Mouse (Mus musculus) lung, adult 2 months (tissue): ENCODE measurements around the gene Hspbp1. TPM values are rescaled to one million over a fixed set of nuclear protein-coding genes. Genes with fewer than 3 reads are reported as not detected.

Experiments used
- DNase-seq: peaks from one replicate; pipeline ENCODE4 v3.0.0; 2022
- H3K4me1 ChIP-seq: fragments of 200-500 bp; 2 replicates; pipeline ENCODE4 v1.6.1; 2011; ENCODE audit warnings: low read length; ENCODE audit not compliant: control insufficient read depth, insufficient read depth
- H3K4me3 ChIP-seq: fragments of 200-500 bp; replicated peaks from 2 replicates; pipeline ENCODE3; 2011; ENCODE audit warnings: low read depth, mild to moderate bottlenecking, control low read depth, low read length; ENCODE audit errors: extremely low read depth
- CTCF ChIP-seq: fragments of 200-500 bp; IDR thresholded peaks from 2 replicates; pipeline ENCODE4 v1.5.1; 2011; ENCODE audit warnings: mild to moderate bottlenecking, low read length, control low read depth; ENCODE audit not compliant: insufficient read depth
- POLR2A ChIP-seq: fragments of 200-500 bp; IDR thresholded peaks from 2 replicates; pipeline ENCODE4 v1.6.1; 2011; ENCODE audit warnings: low read depth, mild to moderate bottlenecking, control low read depth, low read length, borderline replicate concordance; ENCODE audit errors: extremely low read depth
- WGBS: fragments of 180-500 bp; shearing (Covaris S2); methylation state at CpG from one replicate; pipeline ENCODE4 v1.1.7; 2018; 5-methylcytosine and 5-hydroxymethylcytosine counted together
- polyA plus RNA-seq: library from polyadenylated mRNA; depleted of rRNA; stranded (reverse); fragments of >200 nt; gene quantifications from 2 replicates; pipeline ENCODE4 v1.2.3, GENCODE M21; 2012

Gene Hspbp1
- polyA plus RNA-seq, 1 experiment, result 39.6 TPM

GRCm38 (mm10) chr7:4670655-4671255 is 14.1 kb downstream of the Hspbp1 start:
- TF ChIP-seq CTCF (no peak), POLR2A (no peak)
- DNase-seq, result no peak
- no peaks in the 10 kb centered on the region; the same call in 1 of the 2 replicates for H3K4me1 ChIP-seq
- 91% methylated on average over 8 of the region's 8 CpGs for WGBS
- H3K4me3 ChIP-seq, result no peak overlapping the region

DNA sequence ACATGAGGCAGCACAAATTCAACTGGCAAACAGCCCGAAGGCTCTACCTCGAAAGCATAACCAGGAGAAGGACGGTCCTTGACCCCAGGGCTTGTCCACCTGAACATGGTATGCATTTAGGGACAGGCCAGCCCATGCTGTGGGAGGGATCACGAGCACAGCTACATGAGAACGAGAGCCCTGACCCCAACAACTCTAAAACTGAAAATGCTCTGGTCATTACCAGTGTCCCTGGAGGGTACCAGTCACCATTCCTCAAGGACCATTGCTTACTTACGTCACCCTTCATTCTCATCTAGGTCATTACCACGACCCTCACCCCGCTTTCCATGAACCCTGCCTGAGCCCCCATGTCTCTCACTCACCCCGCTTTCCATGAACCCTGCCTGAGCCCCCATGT is 15.7 kb downstream of the Hspbp1 start:
- Histone ChIP-seq H3K4me1 (no peaks in the 10 kb centered on the region; the same call in 1 of the 2 replicates), H3K4me3 (no peak overlapping the region)
- WGBS, result 91% methylated on average over 9 of the region's 9 CpGs
- DNase-seq, result no peak
- TF ChIP-seq CTCF (no peak), POLR2A (no peak)

DNA sequence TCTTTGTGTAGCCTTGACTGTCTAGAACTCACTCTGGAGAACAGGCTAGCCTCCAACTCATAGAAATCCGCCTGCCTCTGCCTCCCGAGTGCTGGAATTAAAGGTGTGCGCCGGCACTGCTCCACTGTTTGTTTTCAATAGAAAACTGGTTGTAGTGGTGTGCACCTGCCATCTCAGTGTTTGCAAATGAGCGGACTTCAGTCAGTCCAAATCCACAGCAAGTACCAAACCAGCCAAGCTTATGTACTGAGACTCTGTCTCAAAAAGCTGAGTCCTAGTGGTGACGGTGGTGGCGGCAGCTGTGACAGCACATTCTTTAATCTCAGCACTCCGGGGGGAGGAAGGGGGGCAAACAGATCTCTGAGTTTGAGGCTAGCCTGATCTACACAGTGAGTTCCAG is 16.4 kb downstream of the Hspbp1 start:
- Histone ChIP-seq H3K4me1 (no peaks in the 10 kb centered on the region; the same call in 1 of the 2 replicates), H3K4me3 (no peak overlapping the region)
- no peak for TF ChIP-seq CTCF
- no peak for TF ChIP-seq POLR2A
- 93% methylated on average over 8 of the region's 8 CpGs for WGBS
- no peak for DNase-seq

- H3K4me3 ChIP-seq, result no peak overlapping the region
- TF ChIP-seq CTCF (no peak), POLR2A (no peak)
- WGBS, result 97% methylated on average over 5 of the region's 5 CpGs
- DNase-seq, result no peak
- no peaks in the 10 kb centered on the region; the same call in 1 of the 2 replicates for H3K4me1 ChIP-seq
These were observed 18.0 kb downstream of the Hspbp1 start for GRCm38 (mm10) chr7:4666871-4667270.

DNA sequence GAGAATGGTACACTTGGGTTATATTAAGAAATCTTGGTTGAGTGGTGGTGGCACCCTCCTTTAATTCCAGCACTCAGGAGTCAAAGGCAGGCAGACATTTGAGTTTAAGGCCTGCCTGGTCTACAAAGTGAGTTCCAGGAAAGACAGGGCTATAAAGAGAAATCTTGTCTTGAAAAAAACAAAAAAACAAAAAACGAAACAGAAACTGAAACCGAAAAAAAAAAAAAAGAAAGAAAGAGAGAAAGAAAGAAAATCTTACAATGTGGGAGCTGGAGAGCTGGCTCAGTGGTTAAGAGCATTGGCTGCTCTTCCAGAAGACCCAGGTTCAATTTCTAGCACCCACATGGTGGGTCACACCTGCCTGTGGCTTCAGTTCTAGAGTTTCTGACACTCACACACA is 21.1 kb downstream of the Hspbp1 start:
- Histone ChIP-seq H3K4me3 (no peak overlapping the region), H3K4me1 (no peaks in the 10 kb centered on the region)
- no peak for DNase-seq
- 83% methylated on average over 2 of the region's 2 CpGs for WGBS
- TF ChIP-seq POLR2A (no peak), CTCF (no peak)

GRCm38 (mm10) chr7:4663179-4663578 is 21.7 kb downstream of the Hspbp1 start:
- Histone ChIP-seq H3K4me1 (no peaks in the 10 kb centered on the region), H3K4me3 (no peak overlapping the region)
- no peak for DNase-seq
- WGBS, result 78% methylated on average over 8 of the region's 8 CpGs
- TF ChIP-seq CTCF (no peak), POLR2A (no peak)

- H3K4me3 ChIP-seq, result no peak overlapping the region
- no peak for TF ChIP-seq CTCF
- no peak for TF ChIP-seq POLR2A
- 64% methylated on average over 3 of the region's 3 CpGs for WGBS
- DNase-seq, result no peak
- H3K4me1 ChIP-seq, result peaks cover 9% of the 10 kb centered on the region
These were observed 24.9 kb downstream of the Hspbp1 start for GRCm38 (mm10) chr7:4659911-4660443.

DNA sequence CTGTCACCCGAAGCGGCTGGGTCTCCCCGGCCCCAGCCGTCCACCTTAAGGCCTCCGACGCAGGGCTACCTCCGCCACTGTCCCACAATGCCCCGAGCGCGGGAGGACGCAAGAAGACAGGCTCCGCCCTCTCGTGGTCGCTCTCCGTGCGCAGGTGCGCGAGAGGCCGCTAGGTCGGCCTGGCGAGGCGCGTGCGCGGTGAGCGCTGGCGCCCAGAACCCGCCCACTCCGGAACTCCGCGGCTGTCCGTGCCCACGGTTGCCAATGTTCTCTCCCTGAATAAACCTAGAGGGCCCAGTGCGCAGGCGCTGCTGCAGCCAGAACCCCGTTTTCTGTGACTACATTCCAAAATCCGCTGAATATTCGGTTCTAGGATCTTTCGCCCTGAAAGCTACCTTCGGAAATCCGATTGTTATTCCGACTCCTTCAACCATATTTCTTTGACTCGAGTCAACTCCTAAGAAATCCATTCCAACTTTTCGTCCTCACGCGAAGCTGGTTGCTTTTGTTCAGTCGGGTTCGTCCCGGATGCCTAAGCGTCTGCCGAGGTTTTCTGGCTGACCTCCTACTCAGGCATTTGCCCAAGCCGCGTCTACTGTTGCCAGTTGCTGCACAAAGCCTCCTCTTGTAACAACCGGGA is 25.8 kb downstream of the Hspbp1 start, which contains the start of gene Ppp6r1:
Ppp6r1 (minus strand) TSS at position 108 of the 640 bp plus-strand sequence.
- peak; percentile 89; the same call in 1 of the 2 replicates for TF ChIP-seq POLR2A
- TF ChIP-seq CTCF, result no peak
- DNase-seq, result peak; percentile 93
- under 1% methylated on average over 54 of the region's 54 CpGs for WGBS
- Histone ChIP-seq H3K4me3 (peak within 1 kb of the TSS; percentile 86), H3K4me1 (peaks cover 14% of the 10 kb centered on the region)

- TF ChIP-seq POLR2A, result no peak
- TF ChIP-seq CTCF, result no peak
- Histone ChIP-seq H3K4me3 (peak overlapping the region; percentile 86), H3K4me1 (peaks cover 20% of the 10 kb centered on the region)
- DNase-seq, result peak; percentile 28
- WGBS, result 2% methylated on average over 77 of the region's 78 CpGs
These were observed 26.6 kb downstream of the Hspbp1 start for GRCm38 (mm10) chr7:4658128-4658907.
